Mouse (Mus musculus) bone marrow, adult 2 months (tissue): ENCODE measurements around the gene Dock7.

ENCODE experiments used
- CTCF ChIP-seq: fragments of 200-500 bp; IDR thresholded peaks from 2 replicates; pipeline ENCODE4 v1.5.1; 2011; ENCODE audit warnings: low read length, control low read depth; ENCODE audit not compliant: control insufficient read depth, insufficient read depth
- POLR2A ChIP-seq: fragments of 200-500 bp; IDR thresholded peaks from 2 replicates; pipeline ENCODE4 v1.6.1; 2011; ENCODE audit warnings: low read depth, mild to moderate bottlenecking, control low read depth, low read length, borderline replicate concordance; ENCODE audit not compliant: control insufficient read depth

DNA sequence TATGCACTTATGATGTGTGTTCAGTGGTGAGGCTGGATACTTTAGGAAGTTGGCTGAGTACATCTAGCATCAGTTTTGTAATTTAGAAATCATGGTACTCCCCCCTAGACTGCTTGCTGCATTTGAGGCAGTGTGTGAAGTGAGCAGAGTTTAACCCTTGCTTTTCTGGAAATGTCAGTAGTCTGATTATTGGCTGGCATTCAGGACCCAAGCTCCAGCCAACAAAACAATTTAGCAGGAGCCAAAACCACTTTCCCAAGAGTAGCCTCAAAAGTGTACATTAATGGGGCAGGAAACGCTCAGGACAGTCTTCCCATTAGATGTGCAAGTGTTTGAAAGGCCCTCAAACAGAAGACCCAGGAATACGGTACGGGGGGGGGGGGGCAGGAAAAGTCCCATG, 2.8 kb upstream of the Dock7 start:
- no peak for TF ChIP-seq CTCF
- TF ChIP-seq POLR2A: no peak
